Mouse (Mus musculus) liver, embryonic 16.5 days (tissue): ENCODE measurements around the gene Slc23a4. TPM values are rescaled to one million over a fixed set of nuclear protein-coding genes. Genes with fewer than 3 reads are reported as not detected.
A peak's percentile ranks its signal among the peaks of the same experiment; 100 is the strongest.

Experiments
- ATAC-seq: fragments of 200-750 bp; cut with Nextera tagmentation; 2 replicates; pipeline ENCODE4 v1.8.0; 2017; ENCODE audit warnings: low read depth, mild to moderate bottlenecking, moderate number of reproducible peaks, moderate library complexity
- H3K27ac ChIP-seq: fragments of 300-500 bp; sonication (generic); 2 replicates; pipeline ENCODE4 v1.5.1; 2014; ENCODE audit warnings: mild to moderate bottlenecking, low read length
- H3K27me3 ChIP-seq: fragments of 300-500 bp; sonication (generic); 2 replicates; pipeline ENCODE4 v1.6.1; 2014; ENCODE audit warnings: low read depth, low read length, mixed read lengths; ENCODE audit not compliant: control insufficient read depth, insufficient read depth
- H3K36me3 ChIP-seq: fragments of 300-500 bp; sonication (generic); 2 replicates; pipeline ENCODE4 v1.6.1; 2014; ENCODE audit warnings: mild to moderate bottlenecking; ENCODE audit not compliant: control insufficient read depth, insufficient read depth
- H3K4me1 ChIP-seq: fragments of 300-500 bp; sonication (generic); 2 replicates; pipeline ENCODE4 v1.6.1; 2014; ENCODE audit warnings: low read depth, low read length, mixed read lengths; ENCODE audit not compliant: control insufficient read depth
- H3K4me2 ChIP-seq: fragments of 300-500 bp; sonication (generic); 2 replicates; pipeline ENCODE4 v1.6.1; 2014; ENCODE audit warnings: low read depth, low read length, mixed read lengths
- H3K4me3 ChIP-seq: fragments of 300-500 bp; sonication (generic); 2 replicates; pipeline ENCODE4 v1.5.1; 2014; ENCODE audit warnings: low read depth, mild to moderate bottlenecking, low read length
- H3K9ac ChIP-seq: fragments of 300-500 bp; sonication (generic); 2 replicates; pipeline ENCODE4 v1.6.1; 2014; ENCODE audit warnings: low read depth, low read length
- H3K9me3 ChIP-seq: fragments of 300-500 bp; sonication (generic); replicated peaks from 2 replicates; pipeline ENCODE4 v1.6.1; 2016; ENCODE audit warnings: low read length; ENCODE audit not compliant: control insufficient read depth
- WGBS: fragments of 180-500 bp; shearing (Covaris S2); extraction: QIAGEN DNeasy Blood & Tissue Kit; methylation state at CpG from one replicate; pipeline ENCODE4 v1.1.7; 2014; ENCODE audit not compliant: insufficient replicate concordance; 5-methylcytosine and 5-hydroxymethylcytosine counted together
- polyA plus RNA-seq: library from polyadenylated mRNA; unstranded; fragments of >200 nt; fragmentation: Nextera tagmentation; extraction: Ambion mirVana; gene quantifications from 2 replicates; pipeline ENCODE4 v1.2.1, GENCODE M21; 2015

Gene Slc23a4
- polyA plus RNA-seq, 1 experiment from 2014 or later, result 0.14 TPM

DNA sequence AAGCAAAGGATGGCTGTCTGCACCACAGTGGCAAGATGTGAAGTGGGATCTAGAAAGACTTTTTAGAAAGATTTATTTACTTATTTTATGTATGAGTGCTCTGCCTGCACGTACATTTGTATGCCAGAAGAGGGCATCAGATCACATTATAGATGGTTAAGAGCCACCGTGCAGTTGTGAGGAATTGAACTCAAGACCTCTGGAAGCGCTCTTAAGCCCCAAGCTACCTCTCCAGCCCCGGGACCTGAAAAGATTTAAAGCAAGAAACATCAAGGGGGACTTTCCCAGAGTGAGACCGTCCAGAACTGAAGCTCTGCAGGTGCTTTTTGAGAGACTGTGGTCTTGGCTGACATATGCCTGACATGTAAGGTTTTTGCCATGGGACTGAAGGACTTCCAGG, 51.5 kb downstream of the Slc23a4 start:
- Histone ChIP-seq H3K27me3 (no peaks in the 10 kb centered on the region), H3K4me3 (no peak overlapping the region), H3K36me3 (no peaks in the 10 kb centered on the region), H3K4me2 (no peak overlapping the region), H3K27ac (no peak overlapping the region), H3K4me1 (no peaks in the 10 kb centered on the region; the same call in 1 of the 2 replicates), H3K9ac (no peak overlapping the region), H3K9me3 (no peaks in the 10 kb centered on the region)
- no peak for ATAC-seq
- WGBS, result 51% methylated on average over 5 of the region's 5 CpGs

- Histone ChIP-seq H3K4me1 (no peaks in the 10 kb centered on the region), H3K27me3 (no peaks in the 10 kb centered on the region), H3K9ac (no peak overlapping the region), H3K4me2 (no peak overlapping the region), H3K27ac (no peak overlapping the region), H3K4me3 (no peak overlapping the region), H3K9me3 (no peaks in the 10 kb centered on the region), H3K36me3 (no peaks in the 10 kb centered on the region)
- no peak for ATAC-seq
- 53% methylated on average over 1 of the region's 1 CpGs for WGBS
Measured at GRCm38 (mm10) chr6:34932633-34933032, 55.6 kb downstream of the Slc23a4 start.

DNA sequence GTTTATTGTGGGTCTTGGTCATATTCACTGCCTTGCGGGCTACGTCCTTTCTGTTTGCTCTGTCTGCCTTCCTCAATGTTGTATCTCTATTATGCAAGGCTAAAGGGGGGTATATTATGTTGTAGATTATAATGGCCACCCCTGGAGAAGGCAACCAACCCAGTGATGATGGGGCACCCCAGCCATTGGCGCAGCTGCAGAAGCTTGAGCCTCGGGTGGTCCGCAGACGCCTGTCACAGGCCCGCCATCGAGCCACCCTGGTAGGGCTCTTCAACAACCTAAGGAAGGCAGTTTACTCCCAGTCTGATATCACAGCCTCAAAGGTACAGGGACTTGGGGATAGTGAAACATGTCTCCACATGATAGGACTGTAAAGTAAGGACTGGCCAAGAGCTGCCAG, 60.6 kb downstream of the Slc23a4 start:
- Histone ChIP-seq H3K9me3 (no peaks in the 10 kb centered on the region), H3K36me3 (no peaks in the 10 kb centered on the region), H3K27me3 (no peaks in the 10 kb centered on the region), H3K4me3 (no peak overlapping the region), H3K27ac (no peak overlapping the region), H3K9ac (no peak overlapping the region), H3K4me2 (no peak overlapping the region), H3K4me1 (no peaks in the 10 kb centered on the region)
- 81% methylated on average over 8 of the region's 8 CpGs for WGBS
- no peak for ATAC-seq

- no peaks in the 10 kb centered on the region for H3K36me3 ChIP-seq
- 32% methylated on average over 4 of the region's 4 CpGs for WGBS
- H3K27me3 ChIP-seq, result no peaks in the 10 kb centered on the region
Measured at GRCm38 (mm10) chr6:34927156-34927555, 61.0 kb downstream of the Slc23a4 start.

DNA sequence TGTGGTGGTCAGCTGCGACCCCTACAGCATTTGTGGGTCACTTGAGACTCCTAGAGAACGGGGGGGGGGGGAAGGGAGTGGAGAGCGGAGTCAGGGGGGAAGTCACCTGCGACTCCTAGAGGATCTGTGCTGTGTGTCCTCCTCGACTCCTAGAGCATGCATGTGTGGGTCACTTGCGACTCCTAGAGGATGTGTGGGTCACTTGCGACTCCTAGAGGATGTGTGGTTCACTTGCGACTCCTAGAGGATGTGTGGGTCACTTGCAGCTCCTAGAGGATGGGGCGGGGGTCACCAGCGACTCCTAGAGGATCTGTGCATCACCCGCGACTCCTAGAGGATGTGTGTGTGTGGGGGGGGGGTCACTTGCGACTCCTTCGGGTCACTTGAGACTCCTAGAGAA, 66.3 kb downstream of the Slc23a4 start:
- ATAC-seq, result peak; percentile 76
- Histone ChIP-seq H3K36me3 (no peaks in the 10 kb centered on the region), H3K4me3 (no peak overlapping the region), H3K27ac (no peak overlapping the region), H3K9ac (no peak overlapping the region), H3K27me3 (no peaks in the 10 kb centered on the region), H3K9me3 (no peaks in the 10 kb centered on the region), H3K4me2 (no peak overlapping the region), H3K4me1 (peaks cover 3% of the 10 kb centered on the region; the same call in 1 of the 2 replicates)
- 45% methylated on average over 13 of the region's 14 CpGs for WGBS

More at GRCm38 (mm10) chr6:34927156-34927555, 61.0 kb downstream of the Slc23a4 start:
- Histone ChIP-seq H3K4me2 (no peak overlapping the region), H3K9ac (no peak overlapping the region), H3K4me3 (no peak overlapping the region), H3K4me1 (no peaks in the 10 kb centered on the region), H3K9me3 (no peaks in the 10 kb centered on the region), H3K27ac (no peak overlapping the region)
- 0 out of 2 replicates have a peak, but pooled peaks have one; percentile 27 for ATAC-seq

DNA sequence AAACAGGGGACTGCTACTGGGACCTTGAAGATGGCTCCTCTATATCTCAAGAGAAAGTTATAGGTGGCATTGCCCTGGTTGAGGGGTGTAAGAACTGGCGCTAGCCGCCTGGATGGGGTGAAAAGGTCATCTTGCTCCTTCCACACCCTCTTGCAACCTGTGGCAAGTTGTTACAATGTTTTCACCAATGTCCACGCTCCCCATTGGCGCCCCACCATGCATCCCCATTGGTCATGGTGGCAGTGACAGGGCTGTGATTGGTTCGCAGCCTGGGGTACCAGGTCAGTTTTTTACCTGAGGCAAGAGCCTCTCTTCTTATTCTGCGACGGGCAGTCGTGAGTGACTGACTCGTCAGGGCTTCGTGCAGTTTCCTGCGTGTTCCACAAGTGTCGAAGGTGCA, 67.6 kb downstream of the Slc23a4 start:
- no peak overlapping the region for H3K27ac ChIP-seq
- no peak overlapping the region for H3K4me2 ChIP-seq
- H3K4me1 ChIP-seq, result peaks cover 3% of the 10 kb centered on the region; the same call in 1 of the 2 replicates
- no peaks in the 10 kb centered on the region for H3K36me3 ChIP-seq
- ATAC-seq, result no peak
- H3K9me3 ChIP-seq, result no peaks in the 10 kb centered on the region
- no peaks in the 10 kb centered on the region for H3K27me3 ChIP-seq
- H3K4me3 ChIP-seq, result no peak overlapping the region
- WGBS, result 81% methylated on average over 12 of the region's 12 CpGs
- H3K9ac ChIP-seq, result no peak overlapping the region

DNA sequence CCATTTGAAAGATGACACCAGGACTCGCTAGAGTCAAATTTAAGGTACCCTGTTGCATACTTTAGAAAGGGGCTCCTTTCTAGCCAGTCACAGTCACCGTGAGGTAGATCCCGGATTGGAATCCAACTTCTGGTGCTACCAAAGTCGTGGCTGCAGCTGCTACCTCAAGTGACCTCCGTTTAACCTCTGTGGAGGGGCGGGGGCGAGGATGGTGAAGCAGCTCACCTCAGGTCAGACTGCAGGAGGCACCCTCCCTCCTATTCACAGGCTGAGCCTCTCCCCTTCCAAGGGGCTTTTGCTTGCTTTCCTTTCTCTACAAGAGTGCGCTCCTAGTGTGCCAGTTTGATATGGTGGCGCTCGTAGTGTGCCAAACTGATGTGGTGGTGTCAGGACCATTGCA, 68.2 kb downstream of the Slc23a4 start, which contains the start of gene Stra8:
Gene Stra8 (plus strand): TSS at position 208 of the 400 bp plus-strand sequence.
- Histone ChIP-seq H3K9me3 (no peaks in the 10 kb centered on the region), H3K9ac (no peak within 1 kb of the TSS), H3K4me2 (no peak within 1 kb of the TSS), H3K27me3 (no peaks in the 10 kb centered on the region), H3K27ac (no peak within 1 kb of the TSS), H3K4me1 (peaks cover 3% of the 10 kb centered on the region; the same call in 1 of the 2 replicates), H3K4me3 (no peak within 1 kb of the TSS), H3K36me3 (no peaks in the 10 kb centered on the region)
- ATAC-seq, result no peak
- WGBS, result 54% methylated on average over 10 of the region's 10 CpGs

DNA sequence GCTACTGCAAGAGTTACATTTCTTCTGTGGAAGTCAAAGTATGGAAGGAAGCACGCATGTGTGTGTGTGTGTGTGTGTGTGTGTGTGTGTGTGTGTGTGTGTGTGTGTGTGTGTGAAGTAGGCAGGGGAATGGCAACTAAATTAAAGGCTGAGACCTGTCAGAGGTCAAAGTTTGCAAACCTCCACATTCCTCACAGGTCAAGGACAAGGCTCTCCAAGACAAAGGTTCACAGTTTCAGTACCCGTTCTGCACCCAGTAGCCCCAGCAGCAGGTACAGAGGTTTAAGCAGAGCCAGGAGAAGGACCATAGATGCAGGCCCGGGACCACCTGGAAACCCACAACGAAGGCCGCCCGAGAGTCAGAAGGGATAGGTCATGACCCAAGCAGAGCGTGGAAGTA, 69.1 kb downstream of the Slc23a4 start:
- 72% methylated on average over 7 of the region's 7 CpGs for WGBS

GRCm38 (mm10) chr6:34914462-34914861, 73.7 kb downstream of the Slc23a4 start:
- WGBS, result 59% methylated on average over 3 of the region's 3 CpGs
- H3K27me3 ChIP-seq, result no peaks in the 10 kb centered on the region
- H3K4me3 ChIP-seq, result no peak overlapping the region
- H3K27ac ChIP-seq, result no peak overlapping the region
- no peak for ATAC-seq
- no peak overlapping the region for H3K4me2 ChIP-seq
- no peaks in the 10 kb centered on the region for H3K9me3 ChIP-seq
- H3K9ac ChIP-seq, result no peak overlapping the region
- peaks cover 23% of the 10 kb centered on the region for H3K4me1 ChIP-seq
- no peaks in the 10 kb centered on the region for H3K36me3 ChIP-seq

More for the DNA sequence above, 69.1 kb downstream of the Slc23a4 start:
- Histone ChIP-seq H3K4me2 (no peak overlapping the region), H3K9ac (no peak overlapping the region), H3K4me1 (peaks cover 5% of the 10 kb centered on the region), H3K36me3 (no peaks in the 10 kb centered on the region), H3K27ac (no peak overlapping the region), H3K9me3 (no peaks in the 10 kb centered on the region), H3K27me3 (no peaks in the 10 kb centered on the region), H3K4me3 (no peak overlapping the region)
- ATAC-seq, result no peak
